Mouse (Mus musculus): Measurements from ENCODE around the gene Tnfrsf22.

The Tnfrsf22 gene

DNA sequence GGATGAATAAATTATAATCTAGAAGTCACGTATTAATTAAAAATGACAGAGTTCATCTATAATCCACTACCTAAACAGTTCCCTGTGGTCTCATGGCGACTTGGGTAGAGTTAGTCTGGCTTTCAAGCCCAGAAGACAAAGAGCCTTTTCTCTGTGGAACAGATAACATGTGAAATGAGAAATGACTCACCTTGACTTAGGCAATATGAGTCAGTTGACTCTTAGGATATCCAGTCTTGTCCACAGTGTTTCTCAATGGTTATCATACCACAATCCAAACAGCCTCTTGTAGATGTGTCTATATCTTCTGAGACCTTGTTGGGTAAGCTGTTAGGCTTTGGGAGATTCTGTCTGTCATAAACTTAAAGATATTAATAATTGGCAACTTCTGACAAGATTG is 18.0 kb downstream of the Tnfrsf22 start:
- no peak for DNase-seq (ENCODE audit: low spot score in 2 of 2)

DNA sequence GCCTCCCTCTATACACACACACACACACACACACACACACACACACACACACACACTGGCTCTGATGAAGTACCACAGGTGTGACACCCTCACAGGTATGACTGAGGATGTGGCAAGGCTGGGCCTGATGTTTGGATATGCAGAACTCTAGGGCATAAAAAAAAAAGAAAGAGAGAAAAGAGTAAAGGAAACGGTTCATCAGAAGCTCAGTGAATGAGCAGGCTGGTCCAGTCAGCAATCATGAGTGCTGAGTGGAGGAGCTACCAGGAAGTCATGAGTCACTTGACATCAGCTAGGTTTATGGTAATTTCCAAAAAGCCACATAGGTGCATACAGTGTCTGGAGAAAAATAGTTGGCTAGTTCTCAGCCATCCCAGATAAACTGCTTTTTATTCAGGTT is 20.0 kb downstream of the Tnfrsf22 start:
- no peak for DNase-seq (ENCODE audit: low spot score in 2 of 2)

DNA sequence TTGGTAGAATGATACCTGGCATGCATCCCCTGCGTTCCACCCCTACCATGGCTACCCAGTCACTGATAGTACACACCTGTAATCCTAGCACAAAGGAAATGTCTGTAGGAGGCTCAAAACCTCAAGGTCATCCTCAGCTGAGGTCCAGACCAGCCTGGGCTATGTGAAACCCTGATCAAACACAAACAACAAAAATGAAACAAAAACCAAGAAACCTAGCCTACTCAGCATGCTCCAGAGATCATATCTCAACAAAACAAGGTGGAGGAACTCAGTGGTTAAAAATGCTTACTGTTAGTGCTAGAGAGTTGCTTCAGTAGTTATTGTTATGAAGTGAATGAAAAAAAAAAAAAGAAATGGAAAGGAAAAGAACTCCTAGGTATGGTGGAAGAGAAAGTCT is 20.9 kb downstream of the Tnfrsf22 start, which contains the start of gene Tnfrsf26:
Tnfrsf26 (minus strand) TSS at position 183 of the 400 bp plus-strand sequence.
- no peak for DNase-seq (ENCODE audit: low spot score in 2 of 2)

DNA sequence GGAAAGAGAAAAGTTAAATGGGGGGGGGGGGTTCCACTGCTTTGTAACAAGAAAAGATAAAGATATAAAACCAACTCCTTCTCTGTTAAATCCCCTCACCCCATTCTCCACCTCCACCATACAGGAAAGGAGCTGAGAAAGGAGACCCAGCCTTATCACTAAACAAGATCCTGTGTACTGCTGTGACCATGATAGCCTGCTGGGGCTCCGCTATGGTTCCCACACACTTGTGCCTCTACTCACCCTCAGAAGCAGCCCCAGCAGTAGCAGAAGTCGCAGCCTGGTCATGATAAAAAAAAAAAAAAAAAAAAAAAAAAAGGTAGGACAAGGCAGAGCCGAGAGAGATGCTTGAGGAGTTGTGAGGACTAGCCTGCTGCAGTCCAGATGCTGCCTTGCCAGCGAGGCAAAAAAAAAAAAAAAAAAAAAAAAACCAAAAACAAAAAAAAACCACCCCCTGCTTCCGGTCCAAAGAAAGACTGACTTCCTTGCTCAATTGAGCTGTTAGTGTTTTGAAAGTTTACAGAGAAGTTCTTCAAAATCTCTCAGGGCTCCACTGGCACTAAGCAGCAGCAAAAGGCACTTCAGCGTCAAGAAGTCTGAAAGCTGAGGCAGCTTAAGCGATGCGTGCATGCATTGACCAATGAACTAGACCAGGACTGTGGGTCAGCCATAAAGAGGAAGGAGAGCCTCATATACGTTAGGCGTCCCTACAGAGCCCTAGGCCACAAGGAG is 21.7 kb downstream of the Tnfrsf22 start:
- DNase-seq (ENCODE audit: low spot score in 2 of 2) = no peak

DNA sequence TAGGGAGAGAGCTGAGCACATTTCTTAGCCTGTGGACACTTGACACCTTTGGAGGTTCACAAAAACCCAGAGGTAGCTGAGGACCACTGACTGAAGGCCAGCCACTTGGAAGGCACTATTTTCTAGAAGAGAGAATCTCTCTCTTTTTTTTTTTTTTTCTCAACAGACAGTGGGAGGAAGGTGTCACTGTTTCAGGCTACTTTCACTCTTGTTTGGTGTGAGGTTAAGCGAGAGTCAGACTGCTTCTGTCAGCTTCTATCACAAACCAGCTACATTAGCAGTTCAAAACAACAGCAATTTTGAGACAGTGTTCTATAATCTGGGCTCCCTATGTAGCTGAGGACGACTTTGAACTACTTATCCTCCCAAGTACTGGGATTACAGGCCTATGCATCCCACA is 23.3 kb downstream of the Tnfrsf22 start:
- DNase-seq (ENCODE audit: low spot score in 2 of 2) = no peak

DNA sequence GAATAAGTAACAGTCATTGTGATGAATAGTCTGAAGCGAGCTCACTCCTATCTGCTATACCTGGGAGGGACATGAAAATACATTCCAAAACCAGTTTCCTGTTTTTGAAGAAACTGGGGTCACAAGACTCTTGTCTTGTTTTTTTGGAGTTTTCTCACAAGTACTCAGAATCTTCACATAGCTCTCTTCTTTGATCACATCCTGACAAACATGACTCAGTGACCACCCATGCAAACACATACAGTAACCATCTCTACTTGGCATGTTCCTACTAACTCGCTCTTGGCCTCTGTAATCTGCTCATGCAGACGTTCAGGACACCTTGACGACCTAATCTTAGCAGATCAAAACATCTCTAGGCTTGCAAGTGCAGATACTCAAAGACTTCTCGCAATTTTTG is 24.3 kb downstream of the Tnfrsf22 start:
- DNase-seq (ENCODE audit: low spot score in 2 of 2) = no peak

DNA sequence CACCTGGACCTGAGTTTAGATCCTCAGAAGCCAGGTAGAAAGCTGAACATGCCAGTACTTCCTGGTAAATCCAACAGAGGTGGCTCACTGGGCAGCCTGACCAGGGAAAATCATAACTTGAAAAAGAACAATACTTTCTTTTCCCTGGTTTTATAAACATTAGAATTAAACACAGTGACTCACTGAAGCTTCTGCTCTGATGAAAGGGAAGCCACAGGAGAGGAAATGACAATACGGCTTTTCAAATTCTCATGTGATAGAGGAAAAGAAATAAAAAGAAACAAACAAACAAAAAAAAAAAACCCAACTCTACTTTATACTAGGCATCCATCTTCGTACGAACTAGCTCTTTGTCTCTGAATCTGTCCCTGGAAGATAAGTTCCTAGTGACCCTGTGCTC is 24.9 kb downstream of the Tnfrsf22 start:
- DNase-seq (ENCODE audit: low spot score in 2 of 2) = no peak

DNA sequence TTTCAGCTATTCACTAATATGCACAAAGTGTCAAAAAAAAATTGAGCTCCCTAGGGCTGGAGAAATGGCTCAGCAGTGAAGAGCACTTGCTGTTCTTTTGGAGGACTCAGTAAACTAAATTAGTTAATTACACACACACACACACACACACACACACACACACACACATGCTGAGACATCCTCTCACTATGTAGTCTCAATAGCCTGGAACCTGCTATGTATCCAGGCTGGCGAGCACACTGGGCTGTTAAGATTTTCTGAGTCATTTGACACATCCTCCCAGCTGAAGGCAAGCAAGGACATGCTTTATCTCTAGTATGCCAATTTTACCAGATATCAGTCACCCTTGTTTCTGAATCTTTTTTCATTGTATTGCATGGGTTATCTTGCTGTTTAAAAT is 28.5 kb downstream of the Tnfrsf22 start:
- no peak for DNase-seq (ENCODE audit: low spot score in 2 of 2)

DNA sequence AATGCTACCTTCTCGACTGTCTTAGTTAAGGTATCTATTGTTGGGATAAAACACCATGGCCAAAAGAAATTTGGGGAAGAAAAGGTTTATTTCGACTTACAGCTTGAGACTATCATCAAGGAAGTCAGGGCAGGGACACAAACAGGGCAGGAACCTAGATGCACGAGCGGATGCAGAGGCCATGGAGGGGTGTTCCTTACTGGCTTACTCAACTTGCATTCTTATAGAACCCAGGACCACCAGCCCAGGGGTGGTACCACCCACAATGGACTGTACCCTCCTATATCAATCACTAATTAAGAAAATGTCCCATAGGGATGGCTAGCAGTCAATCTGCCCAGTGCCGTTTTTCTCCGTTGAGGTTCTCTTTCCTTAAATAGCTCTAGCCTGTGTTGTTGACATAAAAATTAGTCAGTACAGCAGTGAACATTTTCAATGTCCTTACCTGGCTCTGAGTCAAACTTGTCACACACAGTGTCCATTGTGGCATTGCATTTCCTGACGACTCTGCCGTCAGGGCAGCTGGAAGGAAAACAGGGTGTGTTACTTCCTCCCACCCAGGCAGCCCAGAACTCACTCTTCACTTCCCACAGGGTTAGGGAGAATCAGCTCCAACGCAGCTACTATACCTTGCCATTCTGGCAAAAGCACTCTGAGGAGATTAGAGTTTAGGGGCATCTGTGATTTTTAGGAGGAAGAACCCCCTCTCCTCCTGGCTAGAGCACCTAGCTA is 34.9 kb downstream of the Tnfrsf22 start:
- DNase-seq (ENCODE audit: low spot score in 2 of 2) = no peak

DNA sequence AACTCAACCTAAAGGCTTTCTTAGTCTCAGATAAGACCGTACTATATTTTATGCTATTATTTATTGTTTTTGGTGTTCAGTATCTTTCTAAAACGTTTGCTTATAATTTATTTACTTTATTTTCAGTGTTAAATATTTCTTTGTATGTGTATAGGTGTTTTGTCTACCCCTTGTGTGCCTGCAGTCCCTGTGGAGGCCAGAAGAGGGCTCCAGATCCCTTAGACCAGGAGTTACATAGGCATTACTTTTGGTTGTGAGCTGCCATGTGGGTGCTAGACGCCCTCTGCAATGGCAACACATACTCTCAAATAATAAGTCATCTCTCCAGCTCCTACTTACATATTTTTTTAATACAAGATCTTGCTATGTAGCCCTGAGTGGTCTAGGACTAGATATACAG is 37.2 kb downstream of the Tnfrsf22 start:
- DNase-seq (ENCODE audit: low spot score in 2 of 2) = no peak

DNA sequence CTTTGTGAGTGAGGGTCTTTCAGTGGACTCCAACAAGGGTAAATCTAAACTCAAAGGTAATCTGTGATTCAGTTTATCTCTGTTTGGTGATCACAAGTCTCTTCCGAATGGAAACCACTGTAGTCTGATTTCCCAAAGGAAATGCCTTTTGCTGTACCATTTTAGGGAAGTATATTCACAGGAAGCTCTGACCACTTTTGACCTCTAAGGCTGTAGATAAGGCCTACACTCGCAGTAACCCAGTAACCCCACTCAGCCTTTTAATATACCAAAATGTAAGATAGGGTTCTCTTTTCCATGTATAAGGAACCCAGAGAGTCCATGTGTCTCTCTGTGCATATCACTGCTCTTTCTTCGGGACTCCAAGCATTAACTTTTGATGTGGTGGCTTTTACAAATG is 44.1 kb downstream of the Tnfrsf22 start:
- DNase-seq (ENCODE audit: low spot score in 2 of 2) = no peak

DNA sequence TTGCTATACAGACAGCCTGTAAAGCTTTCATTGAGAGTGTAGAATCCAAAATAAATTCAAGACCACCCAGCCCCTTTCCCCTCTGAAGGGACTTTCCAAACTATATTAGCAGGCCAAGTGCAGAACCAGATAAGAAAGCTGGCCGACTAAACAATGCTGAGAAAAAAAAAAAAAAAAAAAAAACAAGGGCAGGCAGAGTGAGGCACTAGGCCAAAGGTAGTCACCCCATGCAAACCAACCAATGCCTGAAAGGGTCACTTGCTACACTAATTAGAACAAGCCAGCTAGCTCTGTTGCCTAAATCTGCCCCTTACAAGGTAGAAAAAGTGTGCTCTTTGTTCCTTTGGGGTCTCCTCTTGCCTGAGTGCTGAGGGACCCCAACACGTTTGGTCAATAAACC is 44.6 kb downstream of the Tnfrsf22 start:
- no peak for DNase-seq (ENCODE audit: low spot score in 2 of 2)

DNA sequence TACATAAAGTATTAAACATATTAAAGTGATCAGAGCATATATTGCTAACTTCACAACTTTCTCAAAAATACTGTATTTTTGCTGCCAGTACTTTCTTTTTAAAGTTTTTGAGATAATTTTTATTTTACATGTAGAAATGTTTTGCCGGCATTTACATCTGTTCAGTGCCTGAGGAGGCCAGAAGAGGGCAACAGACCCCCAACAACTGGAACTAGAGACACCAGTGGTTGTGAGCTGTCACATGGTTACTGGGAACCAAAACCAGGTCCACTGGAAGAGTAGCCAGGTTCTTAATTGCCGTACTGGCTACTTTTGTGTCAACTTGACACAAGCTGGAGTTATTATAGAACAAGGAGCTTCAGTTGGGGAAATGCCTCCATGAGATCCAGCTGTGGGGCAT is 47.8 kb downstream of the Tnfrsf22 start:
- DNase-seq (ENCODE audit: low spot score in 2 of 2) = no peak

DNA sequence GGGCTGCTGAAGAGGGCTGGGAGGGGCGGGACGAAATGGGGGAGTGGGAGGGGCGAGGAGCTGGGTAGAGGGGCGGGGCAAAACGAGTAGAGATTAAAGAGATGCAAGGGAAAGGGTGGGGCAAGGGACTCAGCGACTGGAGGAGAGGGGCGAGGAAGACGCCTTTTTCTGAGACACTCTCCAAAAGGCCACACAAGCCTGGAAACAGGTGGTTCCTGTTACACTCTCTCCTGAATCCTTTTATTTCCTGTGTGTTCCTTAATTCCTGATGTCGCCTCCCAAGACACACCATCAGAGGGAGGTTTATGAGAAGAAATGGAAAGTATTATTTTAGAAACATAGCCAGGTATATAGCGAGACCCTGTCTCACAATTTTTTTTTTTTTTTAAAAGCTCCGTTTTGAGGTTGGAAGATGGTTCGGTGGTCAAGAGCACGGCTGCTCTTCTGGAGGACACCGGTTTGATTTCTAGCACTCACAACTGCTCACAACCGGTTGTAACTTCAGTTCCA is 49.2 kb downstream of the Tnfrsf22 start:
- DNase-seq (ENCODE audit: low spot score in 2 of 2) = no peak

DNA sequence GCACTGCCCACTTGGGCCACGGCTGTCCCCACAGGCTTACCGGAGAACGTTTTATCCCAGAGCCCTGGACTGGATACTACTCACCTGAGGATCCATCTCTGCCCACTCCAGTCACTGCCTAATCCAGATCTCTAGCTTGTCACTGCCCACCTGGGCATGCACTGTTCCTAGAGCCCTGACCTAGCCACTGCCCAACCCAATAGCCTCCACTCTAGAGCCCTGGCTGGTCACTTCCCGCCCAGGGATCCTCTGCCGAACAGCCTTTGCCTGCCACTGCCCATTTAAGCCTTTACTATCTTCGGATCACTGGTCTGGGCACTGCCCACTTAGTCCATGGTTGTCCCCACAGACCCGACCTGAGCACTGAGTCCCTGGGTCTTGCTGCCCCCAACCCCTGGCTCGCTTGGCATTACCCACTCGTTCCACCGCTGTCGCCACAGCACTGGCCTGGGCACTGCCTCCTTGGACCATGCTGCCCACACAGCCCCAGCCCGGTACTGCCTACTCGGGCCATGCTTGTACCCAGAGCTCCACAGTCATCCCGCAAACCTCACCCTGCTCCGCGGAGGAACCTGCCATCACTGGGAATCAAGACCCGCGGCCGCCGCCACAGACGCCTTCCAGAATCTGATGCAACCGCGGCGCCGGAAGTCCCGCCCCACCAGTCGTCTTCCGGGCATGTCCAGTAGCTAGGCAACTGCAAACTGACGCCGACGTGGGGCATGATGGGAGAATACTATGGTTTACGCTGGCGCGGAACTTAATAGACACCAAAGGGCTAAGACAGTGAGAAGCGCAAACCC is 49.8 kb downstream of the Tnfrsf22 start, which contains the start of gene Cars:
Cars (minus strand) TSS at position 663 of the 803 bp plus-strand sequence.
- peak; percentile 80 to 87 for DNase-seq (ENCODE audit: low spot score in 2 of 2)

DNA sequence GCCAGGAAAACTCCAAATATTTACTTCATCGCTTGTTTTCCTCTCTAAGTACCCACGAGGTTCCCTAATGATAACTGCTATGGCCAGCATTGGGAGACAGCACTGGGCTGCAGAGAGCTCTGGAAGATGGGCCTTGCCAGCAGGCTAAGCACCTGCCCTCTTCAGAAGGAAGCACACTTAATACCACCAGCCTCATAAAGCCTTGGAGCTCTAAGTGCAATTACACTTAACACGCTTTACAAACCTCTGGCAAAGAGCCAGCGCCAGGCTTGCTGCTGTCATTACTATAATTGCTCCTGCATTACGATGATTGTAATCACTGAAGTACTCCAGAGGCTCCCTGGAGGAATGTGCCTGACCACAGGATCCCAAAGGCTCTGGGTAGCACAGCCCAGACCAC is 54.6 kb downstream of the Tnfrsf22 start:
- no peak for DNase-seq (ENCODE audit: low spot score in 2 of 2)

DNA sequence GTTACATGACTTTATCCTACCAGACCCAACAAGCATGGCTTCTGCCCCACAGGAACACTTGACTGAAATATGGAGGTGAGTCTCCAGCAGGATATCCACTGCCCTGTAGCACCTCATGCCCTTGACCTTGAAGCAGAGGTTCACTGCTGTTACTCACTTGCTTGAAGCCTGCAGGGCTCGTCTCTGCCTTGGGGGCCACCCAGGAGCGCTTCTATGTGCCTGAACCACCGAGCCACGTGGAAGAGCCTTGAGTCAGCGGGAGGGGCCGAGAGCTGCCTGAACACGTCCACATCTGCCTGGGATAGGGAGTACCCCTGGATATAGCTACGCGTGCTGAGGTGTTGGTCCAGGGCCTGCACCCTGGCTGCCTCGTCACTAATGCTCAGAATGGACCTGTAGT is 57.2 kb downstream of the Tnfrsf22 start:
- DNase-seq (ENCODE audit: low spot score in 2 of 2) = no peak

DNA sequence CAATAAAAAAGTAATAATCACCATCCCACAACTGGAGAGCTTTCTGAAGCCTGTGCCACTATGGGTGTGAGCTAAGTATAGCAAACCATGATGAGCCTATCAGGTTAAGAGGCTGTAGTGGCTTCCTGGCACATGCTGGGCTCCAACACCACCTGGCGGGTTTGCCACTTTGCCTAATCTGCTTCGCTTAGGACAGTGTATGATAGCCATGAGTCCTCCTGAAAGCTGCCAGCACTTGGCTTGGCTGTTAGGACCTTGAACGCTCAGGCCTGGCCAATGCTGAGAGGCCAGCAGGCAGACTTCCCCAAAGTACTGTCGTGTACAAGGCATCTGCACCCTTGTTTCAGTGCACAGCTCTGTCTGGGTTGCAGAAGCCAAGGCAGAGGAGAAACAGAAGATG is 61.5 kb downstream of the Tnfrsf22 start:
- no peak for DNase-seq (ENCODE audit: low spot score in 2 of 2)

DNA sequence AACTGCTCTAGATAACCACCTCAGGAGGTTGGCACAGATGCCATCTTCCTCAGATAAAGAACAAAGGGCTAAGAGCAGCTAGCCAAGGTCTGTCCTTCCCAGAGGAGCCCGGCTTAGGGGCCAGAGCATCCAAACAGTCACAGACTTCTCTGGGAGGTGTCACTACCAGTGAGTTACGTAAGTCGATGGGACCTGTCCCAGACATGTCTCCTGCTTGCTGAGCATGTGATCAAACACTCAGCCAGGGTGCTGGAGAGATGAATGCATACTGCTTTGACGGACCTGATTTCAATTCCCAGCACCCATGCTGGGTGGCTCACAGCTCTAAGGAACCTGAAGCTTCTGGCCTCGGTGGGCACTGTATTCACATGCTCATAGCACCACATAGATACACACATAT is 61.9 kb downstream of the Tnfrsf22 start:
- no peak for DNase-seq (ENCODE audit: low spot score in 2 of 2)
